Mouse (Mus musculus): ENCODE measurements around the gene Srrm1. TPM values are rescaled to one million over a fixed set of nuclear protein-coding genes. Genes with fewer than 3 reads are reported as not detected.

Gene Srrm1
- 10 to 100 TPM; 20.7 to 44.0 TPM for polyA plus RNA-seq (2012; fragmentation: generic; extraction: Trizol)

DNA sequence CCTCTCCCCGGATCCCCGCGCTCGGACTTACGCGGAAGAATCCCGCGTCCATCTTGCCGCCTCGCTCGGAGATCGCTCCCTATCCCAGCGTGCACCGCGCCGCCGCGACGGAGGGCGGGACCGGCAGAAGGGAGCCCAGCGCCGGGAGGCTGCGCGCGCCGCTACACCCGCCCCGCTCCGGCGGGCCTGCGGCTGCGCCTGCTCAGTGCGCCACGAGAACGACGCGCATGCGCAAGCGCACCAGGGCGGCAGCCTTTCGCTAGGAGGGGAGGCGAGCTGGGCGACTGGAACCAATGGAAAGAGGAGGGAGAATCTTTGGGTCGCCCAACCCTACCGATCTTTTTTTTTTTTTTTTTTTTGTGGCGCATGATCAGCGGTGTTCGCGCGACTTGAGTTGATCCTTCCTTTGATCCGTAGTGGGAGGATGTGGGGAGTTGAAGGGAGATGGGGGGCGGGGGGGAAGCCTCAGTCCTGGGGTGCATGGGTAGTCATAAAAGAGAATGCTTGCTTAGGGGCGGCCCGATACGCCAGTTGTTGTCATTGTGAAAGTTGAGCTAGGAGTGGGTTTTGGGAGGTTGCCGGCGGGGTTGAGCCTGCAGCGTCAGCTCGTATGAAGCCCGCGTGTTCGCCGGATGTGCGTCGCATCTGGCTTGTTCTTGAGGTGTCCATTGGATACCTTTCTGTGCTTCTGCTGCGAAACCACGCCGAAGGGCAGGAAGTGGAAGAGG, at the start of gene Srrm1:
Gene Srrm1, minus strand, starts transcription at position 256 of the 728 bp plus-strand sequence.

DNA sequence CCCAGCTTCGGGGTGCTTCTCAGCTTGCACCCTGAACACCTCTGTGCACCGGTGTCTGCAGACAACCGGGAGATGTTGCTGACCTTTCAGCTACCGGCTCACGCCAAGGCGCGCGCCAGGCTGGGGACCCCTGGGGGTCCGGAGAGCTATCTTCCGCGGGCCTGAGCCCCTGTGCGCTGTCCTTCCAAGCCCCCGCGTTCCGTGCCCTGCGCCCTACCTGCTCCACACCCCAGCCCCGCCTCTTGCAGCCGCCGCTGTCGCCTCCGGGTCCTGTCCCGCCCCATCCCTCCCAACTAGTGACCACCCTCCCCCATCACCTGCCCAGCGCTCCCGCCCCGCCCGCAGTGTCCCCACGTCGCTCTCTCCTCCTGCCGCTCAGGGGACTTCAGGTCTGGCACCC, 44.9 kb upstream of the Srrm1 start, which contains the start of gene Ncmap:
Gene Ncmap, minus strand, starts transcription at position 237 of the 400 bp plus-strand sequence.

DNA sequence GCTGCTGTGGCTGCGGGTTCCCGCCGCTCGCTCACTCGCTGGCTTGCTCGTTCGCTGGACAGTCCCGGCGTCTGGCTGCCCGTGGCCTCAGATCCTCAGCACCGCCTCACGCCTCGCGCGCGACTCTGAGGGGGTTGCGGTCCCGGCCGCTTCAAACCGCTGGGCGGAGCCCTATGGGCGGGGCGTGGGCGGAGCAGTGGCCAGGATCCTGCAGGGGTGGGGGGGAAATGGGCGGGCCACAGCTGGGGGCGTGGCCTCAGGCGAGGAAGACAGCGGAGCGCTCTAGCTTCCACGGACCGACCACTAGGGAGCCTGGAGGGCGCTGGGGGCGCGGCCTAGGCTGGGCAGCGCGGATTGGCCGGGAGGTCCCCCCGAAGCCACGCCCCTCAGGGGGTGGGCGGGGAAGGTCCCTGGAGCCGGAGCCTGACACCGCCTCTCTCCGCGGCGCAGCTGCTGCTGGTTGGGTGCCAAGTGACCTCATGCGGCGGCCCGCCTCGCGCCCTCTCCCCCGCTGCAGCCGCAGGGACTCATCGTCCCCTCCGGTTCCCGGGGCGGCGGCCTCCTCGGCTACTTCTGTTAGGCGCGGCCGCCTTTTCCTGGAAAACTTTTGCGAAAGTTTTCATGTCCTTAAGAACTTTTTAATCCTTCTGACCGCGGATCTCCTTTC, 80.3 kb downstream of the Srrm1 start, which contains the start of gene Clic4:
Gene Clic4, minus strand, starts transcription at position 175 of the 667 bp plus-strand sequence.

Other genes starting within 250 kb of the Srrm1 start
- gene Runx3, start 232.7 kb downstream of the Srrm1 start, polyA plus RNA-seq (2012; fragmentation: generic; extraction: Trizol) = 10 to 100 TPM in 1 of 2 experiments, 1 to 10 TPM in 1; 8.6 to 10.3 TPM
- 100 to 1,000 TPM in 1 of 2 experiments, 10 to 100 TPM in 1; 17.6 to 143 TPM for gene Clic4, start 80.5 kb downstream of the Srrm1 start, polyA plus RNA-seq (2012; fragmentation: generic; extraction: Trizol)
- gene Ncmap, start 44.9 kb upstream of the Srrm1 start, polyA plus RNA-seq (2012; fragmentation: generic; extraction: Trizol) = under 1 TPM; 0.01 to 0.14 TPM
- gene Rcan3, start 80.5 kb upstream of the Srrm1 start, polyA plus RNA-seq (2012; fragmentation: generic; extraction: Trizol) = 1 to 10 TPM; 3.1 to 9.2 TPM
- not detected for gene Stpg1, start 141.5 kb upstream of the Srrm1 start, polyA plus RNA-seq (2012; fragmentation: generic; extraction: Trizol)
- gene Nipal3, start 141.7 kb upstream of the Srrm1 start, polyA plus RNA-seq (2012; fragmentation: generic; extraction: Trizol) = 1 to 10 TPM in 1 of 2 experiments, under 1 TPM in 1; 0.99 to 2.8 TPM
- gene Grhl3, start 220.3 kb upstream of the Srrm1 start, polyA plus RNA-seq (2012; fragmentation: generic; extraction: Trizol) = not detected